Mouse (Mus musculus) stomach, postnatal 0 days (tissue): ENCODE measurements around the gene Kif26b. TPM values are rescaled to one million over a fixed set of nuclear protein-coding genes. Genes with fewer than 3 reads are reported as not detected.

Source experiments
- ATAC-seq: fragments of 200-750 bp; cut with Nextera tagmentation; 2 replicates; pipeline ENCODE4 v1.8.0; 2017; ENCODE audit not compliant: low FRiP score, low TSS enrichment
- DNase-seq: peaks from one replicate; pipeline ENCODE4 v3.0.0-alpha.2; 2016; ENCODE audit warnings: low spot score
- H3K27ac ChIP-seq: fragments of 300-500 bp; sonication (generic); replicated peaks from 2 replicates; pipeline ENCODE4 v1.5.1; 2014; ENCODE audit warnings: mild to moderate bottlenecking, control low read depth
- H3K27me3 ChIP-seq: fragments of 300-500 bp; sonication (generic); 2 replicates; pipeline ENCODE4 v1.6.1; 2014; ENCODE audit warnings: low read length; ENCODE audit not compliant: control insufficient read depth, insufficient read depth
- H3K36me3 ChIP-seq: fragments of 300-500 bp; sonication (generic); 2 replicates; pipeline ENCODE4 v1.6.1; 2014; ENCODE audit warnings: low read length, mixed read lengths; ENCODE audit not compliant: control insufficient read depth, insufficient read depth
- H3K4me1 ChIP-seq: fragments of 300-500 bp; sonication (generic); replicated peaks from 2 replicates; pipeline ENCODE4 v1.6.1; 2014; ENCODE audit warnings: antibody characterized with exemption; ENCODE audit not compliant: control insufficient read depth, insufficient read depth
- H3K4me2 ChIP-seq: fragments of 300-500 bp; sonication (generic); replicated peaks from 2 replicates; pipeline ENCODE4 v1.6.1; 2014; ENCODE audit warnings: low read depth, mild to moderate bottlenecking, control low read depth, moderate library complexity
- H3K4me3 ChIP-seq: fragments of 300-500 bp; sonication (generic); 2 replicates; pipeline ENCODE4 v1.5.1; 2014; ENCODE audit warnings: low read depth, low read length, control low read depth
- H3K9ac ChIP-seq: fragments of 300-500 bp; sonication (generic); 2 replicates; pipeline ENCODE4 v1.6.1; 2014; ENCODE audit warnings: mild to moderate bottlenecking, low read length, control low read depth, mixed read lengths
- H3K9me3 ChIP-seq: fragments of 300-500 bp; sonication (generic); 2 replicates; pipeline ENCODE4 v1.6.1; 2016; ENCODE audit warnings: low read length; ENCODE audit not compliant: control insufficient read depth
- CTCF ChIP-seq: IDR thresholded peaks from 2 replicates; pipeline ENCODE4 v1.5.1; 2016; ENCODE audit warnings: antibody characterized with exemption, low read depth, mild to moderate bottlenecking, moderate library complexity
- EP300 ChIP-seq: optimal IDR thresholded peaks from 2 replicates; pipeline ENCODE3; 2016; ENCODE audit warnings: antibody characterized with exemption
- WGBS: fragments of 180-500 bp; shearing (Covaris S2); extraction: QIAGEN DNeasy Blood & Tissue Kit; methylation state at CpG from one replicate; pipeline ENCODE4 v1.1.7; 2014; 5-methylcytosine and 5-hydroxymethylcytosine counted together
- polyA plus RNA-seq: library from polyadenylated mRNA; unstranded; fragments of >200 nt; fragmentation: Nextera tagmentation; extraction: Ambion mirVana; gene quantifications from 2 replicates; pipeline ENCODE4 v1.2.1, GENCODE M21; 2015

The Kif26b gene
- polyA plus RNA-seq, 1 experiment from 2014 or later, result 0.69 TPM

GRCm38 (mm10) chr1:178769988-178770387 is 241.1 kb downstream of the Kif26b start:
- no peak overlapping the region for H3K4me3 ChIP-seq
- no peaks in the 10 kb centered on the region for H3K27me3 ChIP-seq
- TF ChIP-seq CTCF, result no peak
- no peak for TF ChIP-seq EP300
- H3K9me3 ChIP-seq, result no peaks in the 10 kb centered on the region
- 74% methylated on average over 6 of the region's 6 CpGs for WGBS
- ATAC-seq, result no peak
- no peak overlapping the region for H3K9ac ChIP-seq
- H3K36me3 ChIP-seq, result no peaks in the 10 kb centered on the region
- no peak overlapping the region for H3K4me2 ChIP-seq
- H3K27ac ChIP-seq, result no peak overlapping the region
- no peak for DNase-seq
- no peaks in the 10 kb centered on the region for H3K4me1 ChIP-seq

GRCm38 (mm10) chr1:178770626-178771362 is 241.9 kb downstream of the Kif26b start:
- Histone ChIP-seq H3K36me3 (no peaks in the 10 kb centered on the region), H3K4me3 (no peak overlapping the region), H3K9me3 (no peaks in the 10 kb centered on the region), H3K4me1 (no peaks in the 10 kb centered on the region), H3K27me3 (no peaks in the 10 kb centered on the region), H3K9ac (no peak overlapping the region), H3K4me2 (no peak overlapping the region), H3K27ac (no peak overlapping the region)
- 63% methylated on average over 5 of the region's 7 CpGs for WGBS
- DNase-seq, result no peak
- ATAC-seq, result no peak
- no peak for TF ChIP-seq CTCF
- TF ChIP-seq EP300, result no peak

- Histone ChIP-seq H3K36me3 (no peaks in the 10 kb centered on the region), H3K4me1 (no peaks in the 10 kb centered on the region), H3K27me3 (no peaks in the 10 kb centered on the region), H3K27ac (no peak overlapping the region), H3K4me3 (no peak overlapping the region), H3K9me3 (no peaks in the 10 kb centered on the region), H3K9ac (no peak overlapping the region), H3K4me2 (no peak overlapping the region)
- 24% methylated on average over 2 of the region's 2 CpGs for WGBS
- TF ChIP-seq CTCF (no peak), EP300 (no peak)
- DNase-seq, result no peak
- ATAC-seq, result no peak
Measured at GRCm38 (mm10) chr1:178779742-178780141, 250.8 kb downstream of the Kif26b start.

GRCm38 (mm10) chr1:178784043-178784442 is 255.1 kb downstream of the Kif26b start:
- Histone ChIP-seq H3K4me1 (no peaks in the 10 kb centered on the region), H3K4me2 (no peak overlapping the region), H3K9ac (no peak overlapping the region), H3K27ac (no peak overlapping the region), H3K9me3 (no peaks in the 10 kb centered on the region), H3K27me3 (no peaks in the 10 kb centered on the region), H3K4me3 (no peak overlapping the region), H3K36me3 (no peaks in the 10 kb centered on the region)
- 97% methylated on average over 6 of the region's 6 CpGs for WGBS
- TF ChIP-seq EP300 (no peak), CTCF (no peak)
- ATAC-seq (no peak), DNase-seq (no peak)

GRCm38 (mm10) chr1:178791266-178791665 is 262.3 kb downstream of the Kif26b start:
- no peaks in the 10 kb centered on the region for H3K4me1 ChIP-seq
- H3K36me3 ChIP-seq, result no peaks in the 10 kb centered on the region
- H3K27me3 ChIP-seq, result no peaks in the 10 kb centered on the region
- no peak overlapping the region for H3K4me3 ChIP-seq
- H3K4me2 ChIP-seq, result no peak overlapping the region
- WGBS, result 31% methylated on average over 1 of the region's 1 CpGs
- H3K27ac ChIP-seq, result no peak overlapping the region
- TF ChIP-seq CTCF (no peak), EP300 (no peak)
- ATAC-seq (no peak), DNase-seq (no peak)
- H3K9ac ChIP-seq, result no peak overlapping the region
- H3K9me3 ChIP-seq, result no peaks in the 10 kb centered on the region

- DNase-seq (no peak), ATAC-seq (no peak)
- no peak for TF ChIP-seq CTCF
- TF ChIP-seq EP300, result no peak
- WGBS, result 96% methylated on average over 5 of the region's 5 CpGs
- H3K27me3 ChIP-seq, result no peaks in the 10 kb centered on the region
- H3K9me3 ChIP-seq, result no peaks in the 10 kb centered on the region
- H3K36me3 ChIP-seq, result no peaks in the 10 kb centered on the region
- no peak overlapping the region for H3K27ac ChIP-seq
- H3K4me1 ChIP-seq, result no peaks in the 10 kb centered on the region
- H3K9ac ChIP-seq, result no peak overlapping the region
- no peak overlapping the region for H3K4me3 ChIP-seq
- H3K4me2 ChIP-seq, result no peak overlapping the region
Measured at GRCm38 (mm10) chr1:178792726-178793125, 263.8 kb downstream of the Kif26b start.
